Mouse (Mus musculus): Measurements from ENCODE around the gene Tha1. TPM values are rescaled to one million over a fixed set of nuclear protein-coding genes. Genes with fewer than 3 reads are reported as not detected.
"Not testable (repeated sequence)": the region's sequence is repeated elsewhere in the genome, so short reads cannot be mapped to it uniquely, and the experiment has no call there.

The Tha1 gene
- total RNA-seq, 2 experiments from 2014 or later, result 1.6 TPM; not detected in 1

GRCm38 (mm10) chr11:117855975-117856374 is 17.3 kb downstream of the Tha1 start:
- ATAC-seq (replicated peaks; ENCODE audit: low FRiP score, poor library complexity, severe bottlenecking), result no peak

GRCm38 (mm10) chr11:117855360-117855759 is 17.9 kb downstream of the Tha1 start:
- ATAC-seq (replicated peaks; ENCODE audit: low FRiP score, poor library complexity, severe bottlenecking), result no peak

- ATAC-seq (replicated peaks; ENCODE audit: low FRiP score, poor library complexity, severe bottlenecking), result no peak
Measured at GRCm38 (mm10) chr11:117854241-117854640, 19.0 kb downstream of the Tha1 start.

- ATAC-seq (replicated peaks; ENCODE audit: low FRiP score, poor library complexity, severe bottlenecking), result no peak
Measured at GRCm38 (mm10) chr11:117852875-117853274, 20.4 kb downstream of the Tha1 start.

GRCm38 (mm10) chr11:117848985-117849671 is 24.2 kb downstream of the Tha1 start, which contains the start of gene Birc5:
Gene Birc5, plus strand, starts transcription at chr11:117849251.
- ATAC-seq (replicated peaks; ENCODE audit: low FRiP score, poor library complexity, severe bottlenecking), result peak; percentile 86

- ATAC-seq (replicated peaks; ENCODE audit: low FRiP score, poor library complexity, severe bottlenecking), result peak; percentile 54
Measured at GRCm38 (mm10) chr11:117848271-117848984, 24.9 kb downstream of the Tha1 start.

- no peak for ATAC-seq (replicated peaks; ENCODE audit: low FRiP score, poor library complexity, severe bottlenecking)
Measured at GRCm38 (mm10) chr11:117847593-117848215, 25.6 kb downstream of the Tha1 start.

GRCm38 (mm10) chr11:117846640-117847039 is 26.6 kb downstream of the Tha1 start:
- ATAC-seq (replicated peaks; ENCODE audit: low FRiP score, poor library complexity, severe bottlenecking), result peak; percentile 29; the same call in 1 of the 2 replicates

- no peak for ATAC-seq (replicated peaks; ENCODE audit: low FRiP score, poor library complexity, severe bottlenecking)
Measured at GRCm38 (mm10) chr11:117845651-117846050, 27.6 kb downstream of the Tha1 start.

- no peak for ATAC-seq (replicated peaks; ENCODE audit: low FRiP score, poor library complexity, severe bottlenecking)
Measured at GRCm38 (mm10) chr11:117844997-117845396, 28.3 kb downstream of the Tha1 start.

GRCm38 (mm10) chr11:117843434-117843833 is 29.8 kb downstream of the Tha1 start:
- ATAC-seq (replicated peaks; ENCODE audit: low FRiP score, poor library complexity, severe bottlenecking), result no peak

- no peak for ATAC-seq (replicated peaks; ENCODE audit: low FRiP score, poor library complexity, severe bottlenecking)
Measured at GRCm38 (mm10) chr11:117840910-117841309, 32.4 kb downstream of the Tha1 start.

- peak; percentile 18 for ATAC-seq (replicated peaks; ENCODE audit: low FRiP score, poor library complexity, severe bottlenecking)
Measured at GRCm38 (mm10) chr11:117839021-117839420, 34.3 kb downstream of the Tha1 start.

GRCm38 (mm10) chr11:117838572-117838971 is 34.7 kb downstream of the Tha1 start:
- peak; percentile 84 for ATAC-seq (replicated peaks; ENCODE audit: low FRiP score, poor library complexity, severe bottlenecking)

GRCm38 (mm10) chr11:117836306-117836705 is 37.0 kb downstream of the Tha1 start:
- peak; percentile 43 for ATAC-seq (replicated peaks; ENCODE audit: low FRiP score, poor library complexity, severe bottlenecking)

- ATAC-seq (replicated peaks; ENCODE audit: low FRiP score, poor library complexity, severe bottlenecking), result no peak
Measured at GRCm38 (mm10) chr11:117834086-117834485, 39.2 kb downstream of the Tha1 start.

GRCm38 (mm10) chr11:117833509-117833908 is 39.8 kb downstream of the Tha1 start:
- ATAC-seq (replicated peaks; ENCODE audit: low FRiP score, poor library complexity, severe bottlenecking), result not testable (repeated sequence)

- ATAC-seq (replicated peaks; ENCODE audit: low FRiP score, poor library complexity, severe bottlenecking), result peak; percentile 61
Measured at GRCm38 (mm10) chr11:117832086-117832969, 41.0 kb downstream of the Tha1 start.

GRCm38 (mm10) chr11:117830401-117830800 is 42.9 kb downstream of the Tha1 start:
- ATAC-seq (replicated peaks; ENCODE audit: low FRiP score, poor library complexity, severe bottlenecking), result peak; percentile 40

Data from erythroblast, adult 5-6 weeks (primary cell).